Mouse (Mus musculus) ES-Bruce4 (cell line): Measurements from ENCODE around the gene Ccnjl. TPM values are rescaled to one million over a fixed set of nuclear protein-coding genes. Genes with fewer than 3 reads are reported as not detected.

ENCODE experiments used
- H3K27ac ChIP-seq: 2 replicates; pipeline ENCODE4 v1.5.1; 2012; ENCODE audit warnings: low read length, inconsistent platforms; ENCODE audit not compliant: insufficient read depth
- H3K27me3 ChIP-seq: 2 replicates; pipeline ENCODE4 v1.6.1; 2012; ENCODE audit warnings: mild to moderate bottlenecking, low read length, inconsistent platforms; ENCODE audit not compliant: control insufficient read depth, poor library complexity, insufficient read depth, severe bottlenecking
- H3K36me3 ChIP-seq: 2 replicates; pipeline ENCODE4 v1.6.1; 2012; ENCODE audit warnings: inconsistent platforms, mild to moderate bottlenecking, low read length, moderate library complexity; ENCODE audit not compliant: control insufficient read depth, poor library complexity, insufficient read depth, severe bottlenecking
- H3K4me1 ChIP-seq: one replicate; pipeline ENCODE4 v1.8.1; 2011; ENCODE audit warnings: low read length; ENCODE audit not compliant: control insufficient read depth, insufficient read depth
- H3K4me3 ChIP-seq: 2 replicates; pipeline ENCODE4 v1.5.1; 2011; ENCODE audit warnings: low read depth, mild to moderate bottlenecking, low read length
- H3K9ac ChIP-seq: 2 replicates; pipeline ENCODE4 v1.6.1; 2012; ENCODE audit warnings: low read depth, mild to moderate bottlenecking, inconsistent platforms; ENCODE audit not compliant: poor library complexity, severe bottlenecking
- H3K9me3 ChIP-seq: replicated peaks from 2 replicates; pipeline ENCODE4 v1.6.1; 2012; ENCODE audit warnings: mild to moderate bottlenecking, low read length, inconsistent platforms; ENCODE audit not compliant: control insufficient read depth, poor library complexity, insufficient read depth, severe bottlenecking
- CTCF ChIP-seq: IDR thresholded peaks from one replicate; pipeline ENCODE4 v1.8.1; 2011; ENCODE audit warnings: low read depth, low read length
- EP300 ChIP-seq: IDR thresholded peaks from 2 replicates; pipeline ENCODE4 v1.6.1; 2011; ENCODE audit warnings: low read depth, low read length; ENCODE audit not compliant: insufficient read depth
- POLR2A ChIP-seq: IDR thresholded peaks from one replicate; pipeline ENCODE4 v1.8.1; 2011; ENCODE audit warnings: low read length; ENCODE audit not compliant: insufficient read depth
- polyA plus RNA-seq: library from polyadenylated mRNA; stranded (reverse); fragments of >200 nt; gene quantifications from 2 replicates; pipeline ENCODE4 v1.2.4, GENCODE M21; 2011; ENCODE audit warnings: low read depth; ENCODE audit not compliant: missing spikeins, insufficient read depth, insufficient read length

Ccnjl gene
- polyA plus RNA-seq, 1 experiment = 3.8 TPM

GRCm38 (mm10) chr11:43585211-43586005, 56.8 kb downstream of the Ccnjl start:
- H3K4me1 ChIP-seq = no peaks in the 10 kb centered on the region
- H3K36me3 ChIP-seq = no peaks in the 10 kb centered on the region
- TF ChIP-seq POLR2A (no peak), CTCF (no peak), EP300 (no peak; the same call in 1 of the 2 replicates)
- peak overlapping the region; percentile 11 for H3K4me3 ChIP-seq
- H3K9me3 ChIP-seq = no peaks in the 10 kb centered on the region
- H3K27ac ChIP-seq = peak overlapping the region; percentile 70
- H3K27me3 ChIP-seq = no peaks in the 10 kb centered on the region
- peak overlapping the region; percentile 1; the same call in 1 of the 2 replicates for H3K9ac ChIP-seq

- TF ChIP-seq POLR2A = no peak
- peak; percentile 57 for TF ChIP-seq CTCF
- no peak for TF ChIP-seq EP300
- Histone ChIP-seq H3K36me3 (no peaks in the 10 kb centered on the region), H3K9me3 (no peaks in the 10 kb centered on the region), H3K4me3 (no peak within 1 kb of the TSS), H3K27ac (peak within 1 kb of the TSS; percentile 70), H3K4me1 (no peaks in the 10 kb centered on the region), H3K27me3 (no peaks in the 10 kb centered on the region), H3K9ac (no peak within 1 kb of the TSS)
These were observed 57.9 kb downstream of the Ccnjl start, which contains the start of gene 4933415A04Rik for GRCm38 (mm10) chr11:43586324-43587090. Gene 4933415A04Rik (plus strand): TSS chr11:43587040.

GRCm38 (mm10) chr11:43589530-43590072, 61.0 kb downstream of the Ccnjl start:
- TF ChIP-seq EP300 (no peak), CTCF (no peak), POLR2A (no peak)
- Histone ChIP-seq H3K27me3 (no peaks in the 10 kb centered on the region), H3K4me1 (no peaks in the 10 kb centered on the region), H3K27ac (no peak overlapping the region), H3K9me3 (no peaks in the 10 kb centered on the region), H3K9ac (no peak overlapping the region), H3K4me3 (no peak overlapping the region), H3K36me3 (no peaks in the 10 kb centered on the region)

GRCm38 (mm10) chr11:43601440-43601839, 72.9 kb downstream of the Ccnjl start, which contains the start of gene Fabp6:
Gene Fabp6 (minus strand): TSS chr11:43601540.
- Histone ChIP-seq H3K27me3 (no peaks in the 10 kb centered on the region), H3K4me1 (no peaks in the 10 kb centered on the region), H3K27ac (no peak within 1 kb of the TSS), H3K4me3 (no peak within 1 kb of the TSS), H3K36me3 (no peaks in the 10 kb centered on the region), H3K9me3 (no peaks in the 10 kb centered on the region), H3K9ac (no peak within 1 kb of the TSS)
- TF ChIP-seq EP300 (no peak), CTCF (no peak), POLR2A (no peak)

GRCm38 (mm10) chr11:43604207-43604606, 75.6 kb downstream of the Ccnjl start:
- no peak overlapping the region for H3K9ac ChIP-seq
- H3K4me1 ChIP-seq = no peaks in the 10 kb centered on the region
- no peaks in the 10 kb centered on the region for H3K27me3 ChIP-seq
- no peaks in the 10 kb centered on the region for H3K9me3 ChIP-seq
- H3K27ac ChIP-seq = no peak overlapping the region
- H3K4me3 ChIP-seq = no peak overlapping the region
- H3K36me3 ChIP-seq = no peaks in the 10 kb centered on the region
- TF ChIP-seq POLR2A = no peak
- no peak for TF ChIP-seq CTCF
- no peak for TF ChIP-seq EP300
